Mouse (Mus musculus): Measurements from ENCODE around the gene Armt1.
"Not testable (repeated sequence)": the region's sequence is repeated elsewhere in the genome, so short reads cannot be mapped to it uniquely, and the experiment has no call there.

Gene Armt1

GRCm38 (mm10) chr10:4433871-4434270, 1.6 kb downstream of the Armt1 start:
- DNase-seq (ENCODE audit: low spot score in 2 of 2), result not testable (repeated sequence)

GRCm38 (mm10) chr10:4435416-4435815, 3.1 kb downstream of the Armt1 start:
- DNase-seq (ENCODE audit: low spot score in 2 of 2), result no peak

- DNase-seq (ENCODE audit: low spot score in 2 of 2), result no peak
Observed at GRCm38 (mm10) chr10:4456409-4456808, 24.1 kb downstream of the Armt1 start.

GRCm38 (mm10) chr10:4460201-4460600, 27.9 kb downstream of the Armt1 start:
- no peak for DNase-seq (ENCODE audit: low spot score in 2 of 2)

- no peak for DNase-seq (ENCODE audit: low spot score in 2 of 2)
Observed at GRCm38 (mm10) chr10:4465799-4466198, 33.5 kb downstream of the Armt1 start.

- DNase-seq (ENCODE audit: low spot score in 2 of 2), result no peak
Observed at GRCm38 (mm10) chr10:4469406-4469805, 37.1 kb downstream of the Armt1 start.

GRCm38 (mm10) chr10:4473591-4473993, 41.3 kb downstream of the Armt1 start:
- no peak for DNase-seq (ENCODE audit: low spot score in 2 of 2)

GRCm38 (mm10) chr10:4475431-4475830, 43.2 kb downstream of the Armt1 start:
- DNase-seq (ENCODE audit: low spot score in 2 of 2), result no peak

GRCm38 (mm10) chr10:4476604-4477003, 44.3 kb downstream of the Armt1 start:
- no peak for DNase-seq (ENCODE audit: low spot score in 2 of 2)

GRCm38 (mm10) chr10:4480929-4481328, 48.7 kb downstream of the Armt1 start:
- DNase-seq (ENCODE audit: low spot score in 2 of 2), result no peak

- DNase-seq (ENCODE audit: low spot score in 2 of 2), result peak in 1 of 2 experiments; percentile 69
Observed at GRCm38 (mm10) chr10:4481695-4482094, 49.4 kb downstream of the Armt1 start.

- peak in 1 of 2 experiments; percentile 6 for DNase-seq (ENCODE audit: low spot score in 2 of 2)
Observed at GRCm38 (mm10) chr10:4482355-4482754, 50.1 kb downstream of the Armt1 start, which contains the start of gene Ccdc170. Ccdc170 (plus strand) TSS chr10:4482502.

- DNase-seq (ENCODE audit: low spot score in 2 of 2), result no peak
Observed at GRCm38 (mm10) chr10:4483848-4484247, 51.6 kb downstream of the Armt1 start.

- DNase-seq (ENCODE audit: low spot score in 2 of 2), result no peak
Observed at GRCm38 (mm10) chr10:4484986-4485385, 52.7 kb downstream of the Armt1 start.

GRCm38 (mm10) chr10:4489865-4490264, 57.6 kb downstream of the Armt1 start:
- DNase-seq (ENCODE audit: low spot score in 2 of 2), result no peak

GRCm38 (mm10) chr10:4491281-4491680, 59.0 kb downstream of the Armt1 start:
- no peak for DNase-seq (ENCODE audit: low spot score in 2 of 2)

- DNase-seq (ENCODE audit: low spot score in 2 of 2), result no peak
Observed at GRCm38 (mm10) chr10:4492045-4492444, 59.8 kb downstream of the Armt1 start.

GRCm38 (mm10) chr10:4492909-4493308, 60.6 kb downstream of the Armt1 start:
- no peak for DNase-seq (ENCODE audit: low spot score in 2 of 2)

GRCm38 (mm10) chr10:4503251-4503650, 71.0 kb downstream of the Armt1 start:
- no peak for DNase-seq (ENCODE audit: low spot score in 2 of 2)
